Mouse (Mus musculus): Measurements from ENCODE around the gene Rpap3.

GRCm38 (mm10) chr15:97674423-97674822, 31.2 kb downstream of the Rpap3 start:
- TF ChIP-seq CTCF (IDR thresholded peaks at IDR 0.05; ENCODE audit: extremely low read depth, insufficient read depth, low read length) (no peak), POLR2A (IDR thresholded peaks at IDR 0.05; ENCODE audit: extremely low read depth, insufficient read depth, low read length) (no peak)

Data from cortical plate, adult 2 months (tissue).